Mouse (Mus musculus) MEL (cell line): ENCODE results near the gene Prmt1. TPM values are rescaled to one million over a fixed set of nuclear protein-coding genes. Genes with fewer than 3 reads are reported as not detected.

Experiments used
- DNase-seq: peaks from one replicate; pipeline ENCODE4 v3.0.0; 2011; ENCODE audit warnings: low read depth, low spot score
- H3K27ac ChIP-seq: 2 replicates; pipeline ENCODE4 v1.5.1; 2012; ENCODE audit warnings: low read depth, mild to moderate bottlenecking, control low read depth, low read length, moderate library complexity; ENCODE audit not compliant: control insufficient read depth
- H3K27me3 ChIP-seq, 2 experiments: fragments of 150-350 bp in 1 of 2; sonication (generic) in 1 of 2; 2 replicates each; pipeline ENCODE4 v1.6.1; 2012; ENCODE audit warnings: low read length in 2 of 2, mild to moderate bottlenecking in 2 of 2, improper control_type of control experiment in 1 of 2, moderate library complexity in 1 of 2; ENCODE audit not compliant: insufficient read depth in 2 of 2, control insufficient read depth in 1 of 2
- H3K36me3 ChIP-seq, 2 experiments: 2 replicates each; pipeline ENCODE4 v1.6.1; 2012 to 2014; ENCODE audit warnings: low read length in 2 of 2, improper control_type of control experiment in 1 of 2, inconsistent platforms in 1 of 2, mild to moderate bottlenecking in 1 of 2; ENCODE audit not compliant: insufficient read depth in 2 of 2, control insufficient read depth in 1 of 2
- H3K4me1 ChIP-seq, 2 experiments: fragments of 150-350 bp in 1 of 2; sonication (generic) in 1 of 2; 2 replicates each; pipeline ENCODE4 v1.6.1; 2012; ENCODE audit warnings: low read length in 2 of 2, improper control_type of control experiment in 1 of 2, mild to moderate bottlenecking in 1 of 2; ENCODE audit not compliant: insufficient read depth in 2 of 2, control insufficient read depth in 1 of 2
- H3K4me3 ChIP-seq, 2 experiments: fragments of 150-350 bp in 1 of 2; sonication (generic) in 1 of 2; 2 replicates each; pipeline ENCODE4 v1.5.1; 2012; ENCODE audit warnings: low read depth in 2 of 2, low read length in 2 of 2, mild to moderate bottlenecking in 2 of 2, moderate library complexity in 2 of 2, control low read depth in 1 of 2, improper control_type of control experiment in 1 of 2; ENCODE audit not compliant: control insufficient read depth in 1 of 2, insufficient read depth in 1 of 2
- H3K79me2 ChIP-seq: 2 replicates; pipeline ENCODE4 v1.6.1; 2012; ENCODE audit warnings: mild to moderate bottlenecking, low read length, moderate library complexity; ENCODE audit not compliant: control insufficient read depth, poor library complexity, insufficient read depth
- H3K9ac ChIP-seq: 2 replicates; pipeline ENCODE4 v1.6.1; 2012; ENCODE audit warnings: low read depth, mild to moderate bottlenecking, control low read depth, low read length, moderate library complexity; ENCODE audit not compliant: control insufficient read depth, poor library complexity, severe bottlenecking
- H3K9me3 ChIP-seq: fragments of 150-350 bp; sonication (generic); replicated peaks from 2 replicates; pipeline ENCODE4 v1.6.1; 2012; ENCODE audit warnings: mild to moderate bottlenecking, low read length, improper control_type of control experiment, moderate library complexity; ENCODE audit not compliant: insufficient read depth
- BHLHE40 ChIP-seq: IDR thresholded peaks from 2 replicates; pipeline ENCODE4 v1.6.1; 2012; ENCODE audit warnings: low read depth, mild to moderate bottlenecking, inconsistent platforms, low read length, improper control_type of control experiment, borderline replicate concordance
- CTCF ChIP-seq, 3 experiments: IDR thresholded peaks in 2 of 3; conservative IDR thresholded peaks in 1 of 3; 2 replicates each; pipeline ENCODE4 v1.5.1; 2011 to 2012; ENCODE audit warnings: low read length in 3 of 3, low read depth in 2 of 3, mild to moderate bottlenecking in 2 of 3, improper control_type of control experiment in 1 of 3, inconsistent platforms in 1 of 3, mixed read lengths in 1 of 3, moderate library complexity in 1 of 3; ENCODE audit not compliant: control insufficient read depth in 1 of 3, insufficient read depth in 1 of 3, poor library complexity in 1 of 3, severe bottlenecking in 1 of 3
- ELF1 ChIP-seq: IDR thresholded peaks from 2 replicates; pipeline ENCODE4 v1.6.1; 2014; ENCODE audit warnings: low read depth, mild to moderate bottlenecking, inconsistent platforms, low read length, improper control_type of control experiment, moderate library complexity
- ETS1 ChIP-seq: IDR thresholded peaks from 2 replicates; pipeline ENCODE4 v1.6.1; 2012; ENCODE audit warnings: low read depth, mild to moderate bottlenecking, inconsistent platforms, low read length, improper control_type of control experiment, moderate library complexity
- MAFK ChIP-seq: IDR thresholded peaks from 2 replicates; pipeline ENCODE4 v1.6.1; 2011; ENCODE audit warnings: low read depth, mild to moderate bottlenecking, low read length, improper control_type of control experiment, borderline replicate concordance
- MXI1 ChIP-seq: IDR thresholded peaks from 2 replicates; pipeline ENCODE4 v1.6.1; 2011; ENCODE audit warnings: mild to moderate bottlenecking, low read depth, low read length, improper control_type of control experiment
- NELFE ChIP-seq: IDR thresholded peaks from 2 replicates; pipeline ENCODE4 v1.6.1; 2011; ENCODE audit warnings: low read depth, low read length, improper control_type of control experiment
- SMC3 ChIP-seq: IDR thresholded peaks from 2 replicates; pipeline ENCODE4 v1.6.1; 2011; ENCODE audit warnings: low read depth, low read length, improper control_type of control experiment
- TBP ChIP-seq: IDR thresholded peaks from 2 replicates; pipeline ENCODE4 v1.8.0; 2011; ENCODE audit warnings: low read depth, low read length, improper control_type of control experiment
- USF1 ChIP-seq: IDR thresholded peaks from 2 replicates; pipeline ENCODE4 v1.6.1; 2014; ENCODE audit warnings: low read depth, mild to moderate bottlenecking, inconsistent platforms, low read length, improper control_type of control experiment, moderate library complexity
- ZC3H11A ChIP-seq: IDR thresholded peaks from 2 replicates; pipeline ENCODE4 v1.6.1; 2012; ENCODE audit warnings: low read depth, mild to moderate bottlenecking, inconsistent platforms, low read length, improper control_type of control experiment
- ZMIZ1 ChIP-seq: IDR thresholded peaks from 2 replicates; pipeline ENCODE4 v1.6.1; 2012; ENCODE audit warnings: low read depth, mild to moderate bottlenecking, inconsistent platforms, low read length, improper control_type of control experiment, moderate library complexity
- ZNF384 ChIP-seq: IDR thresholded peaks from 2 replicates; pipeline ENCODE4 v1.6.1; 2012; ENCODE audit warnings: low read depth, mild to moderate bottlenecking, inconsistent platforms, low read length, improper control_type of control experiment
- polyA plus RNA-seq, 2 experiments: library from polyadenylated mRNA; stranded (reverse) in 1 of 2; unstranded in 1 of 2; fragments of >175 nt in 1 of 2; fragments of >200 nt in 1 of 2; gene quantifications; 2 replicates each; pipeline versions ENCODE4 v1.2.1 to v1.2.4; 2012; ENCODE audit warnings: low replicate concordance in 2 of 2, low read depth in 1 of 2; ENCODE audit not compliant: insufficient read length in 2 of 2, insufficient read depth in 1 of 2, missing spikeins in 1 of 2
- total RNA-seq: library from RNA; depleted of rRNA; stranded (reverse); fragments of 300-350 nt; gene quantifications from 2 replicates; pipeline ENCODE4 v1.2.3, GENCODE M21; 2012

Gene Prmt1
- total and polyA plus RNA-seq, 3 experiments: 254 to 715 (median 317) TPM

GRCm38 (mm10) chr7:44955628-44956027 is 30.7 kb downstream of the Prmt1 start (continued):
- TF ChIP-seq MAFK: no peak
- no peak for TF ChIP-seq TBP
- TF ChIP-seq SMC3: peak; percentile 71
- no peak for TF ChIP-seq ZMIZ1

GRCm38 (mm10) chr7:44954091-44954885 is 32.1 kb downstream of the Prmt1 start:
- H3K27ac ChIP-seq: no peak overlapping the region
- H3K9me3 ChIP-seq: no peaks in the 10 kb centered on the region
- no peak overlapping the region for H3K9ac ChIP-seq
- no peaks in the 10 kb centered on the region; a peak in 1 of 4 replicates for H3K36me3 ChIP-seq
- H3K4me1 ChIP-seq: peaks cover 0 to 4% of the 10 kb centered on the region in 2 experiments; a peak in 1 of 4 replicates
- no peak overlapping the region for H3K4me3 ChIP-seq
- H3K27me3 ChIP-seq: no peaks in the 10 kb centered on the region
- no peak for DNase-seq
- TF ChIP-seq ETS1 (no peak), BHLHE40 (no peak), NELFE (no peak), USF1 (no peak), ZC3H11A (no peak), CTCF (IDR thresholded peaks at IDR 0.05 in 2 of 3, conservative IDR thresholded peaks at IDR 0.05 in 1 of 3; ENCODE audit: control insufficient read depth in 1 of 3, insufficient read depth in 1 of 3, low read depth in 2 of 3, low read length in 3 of 3, poor library complexity in 1 of 3, severe bottlenecking in 1 of 3) (no peak), ELF1 (no peak), ZMIZ1 (no peak)
- H3K79me2 ChIP-seq: no peaks in the 10 kb centered on the region

- H3K27me3 ChIP-seq: no peaks in the 10 kb centered on the region
- TF ChIP-seq MXI1 (no peak), ZNF384 (0 out of 2 replicates have a peak, but pooled peaks have one; percentile 27)
- DNase-seq: no peak
These were observed 32.8 kb downstream of the Prmt1 start for GRCm38 (mm10) chr7:44953561-44953960.

More at GRCm38 (mm10) chr7:44953561-44953960, 32.8 kb downstream of the Prmt1 start:
- no peaks in the 10 kb centered on the region for H3K9me3 ChIP-seq
- H3K4me3 ChIP-seq: no peak overlapping the region
- no peak overlapping the region for H3K9ac ChIP-seq
- no peak overlapping the region for H3K27ac ChIP-seq
- H3K4me1 ChIP-seq: peaks cover 0 to 4% of the 10 kb centered on the region in 2 experiments; a peak in 1 of 4 replicates
- H3K36me3 ChIP-seq: no peaks in the 10 kb centered on the region; a peak in 1 of 4 replicates
- H3K79me2 ChIP-seq: no peaks in the 10 kb centered on the region
